Mouse (Mus musculus) embryonic stem cell, embryonic (primary cell): ENCODE data around the gene F2rl1.

Source experiments
- CTCF ChIA-PET, 4 experiments: fragments of 300-600 bp in 2 of 4; fragments of 350-600 bp in 2 of 4; sonication (Branson Sonifier 250); formaldehyde crosslinking; loops; one replicate each; lab custom pipeline; 2022; ENCODE audit warnings: inconsistent platforms in 2 of 4; lab: Charles Lee
- POLR2A ChIA-PET, 4 experiments: fragments of 300-600 bp in 2 of 4; fragments of 350-600 bp in 2 of 4; sonication (Branson Sonifier 250); formaldehyde crosslinking; loops; one replicate each; lab custom pipeline; 2022; ENCODE audit warnings: antibody characterized with exemption in 4 of 4, inconsistent platforms in 1 of 4; lab: Charles Lee

F2rl1 gene

DNA sequence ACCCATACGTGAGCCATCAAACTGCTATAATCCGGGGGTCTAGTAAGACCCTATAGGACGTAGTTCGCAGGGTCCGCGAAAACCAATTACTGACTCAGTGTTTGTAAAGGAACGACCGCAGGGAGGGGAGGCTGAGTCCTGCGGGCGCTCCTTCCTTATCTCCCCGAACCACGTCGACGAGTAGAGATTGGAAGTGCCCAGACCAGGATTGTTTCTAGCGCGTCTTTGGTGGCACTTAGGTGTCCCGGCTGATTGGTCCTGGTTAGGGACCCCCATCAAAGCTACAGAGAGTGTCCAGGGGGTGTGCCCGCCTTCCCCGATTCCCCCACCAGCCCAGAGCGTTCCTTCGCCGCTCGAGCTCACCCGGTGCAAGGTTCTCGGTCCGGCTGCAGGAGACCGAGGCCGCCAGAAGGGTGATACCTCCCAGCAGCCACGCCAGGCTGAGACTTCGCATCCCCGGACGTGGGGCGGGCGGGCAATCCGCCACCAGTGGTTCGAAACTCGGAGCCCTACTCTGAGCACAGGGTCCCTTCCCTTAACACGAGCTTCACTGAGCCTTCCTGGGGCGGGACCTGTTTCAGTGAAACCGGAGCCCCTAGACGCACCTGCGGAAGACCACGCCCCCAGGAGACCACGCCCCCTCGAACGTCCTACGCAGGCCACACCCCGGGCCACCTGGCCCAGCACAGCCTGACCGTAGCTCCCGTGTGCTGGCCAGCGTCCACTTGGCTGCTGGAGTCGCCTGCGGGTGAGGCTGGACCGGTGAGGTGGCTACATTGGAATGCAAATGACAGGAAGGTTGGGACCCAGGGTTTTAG lies at the start of gene F2rl1:
F2rl1 (minus strand) TSS at position 554 of the 818 bp plus-strand sequence.
- CTCF ChIA-PET, result interaction anchor here (0.6 to 1.0 kb wide), 6 partner anchors 10 to 55 kb away, joined by 3 to 14 read pairs (median 4); no protein-coding TSS in a partner anchor
- POLR2A ChIA-PET, result interaction anchor here (0.5 to 6.5 kb wide), 23 partner anchors 9 to 1000 kb away, joined by 3 to 100 read pairs (median 5); partner anchors contain the start of gene F2r (in 2 of the 4)

DNA sequence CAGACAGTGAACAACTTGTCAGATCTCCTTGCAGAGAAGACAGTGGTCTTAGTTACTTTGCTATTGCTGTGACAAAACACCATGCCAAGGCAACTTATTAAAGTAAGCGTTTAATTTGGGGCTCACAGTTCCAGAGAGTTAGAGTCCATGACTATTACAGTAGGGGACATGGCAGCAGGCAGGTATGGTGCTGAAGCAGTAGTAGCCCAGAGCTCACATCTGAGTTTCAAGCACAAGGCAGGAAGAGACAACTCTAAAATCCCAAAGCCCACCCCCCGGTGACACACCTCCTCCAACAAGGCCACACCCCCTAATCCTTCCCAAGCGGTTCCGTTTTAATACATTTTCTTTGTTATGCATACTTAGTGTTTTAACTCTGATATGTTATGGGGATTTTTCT lies 45.9 kb upstream of the F2rl1 start:
- ChIA-PET CTCF (no interaction called here), POLR2A (no interaction called here)

DNA sequence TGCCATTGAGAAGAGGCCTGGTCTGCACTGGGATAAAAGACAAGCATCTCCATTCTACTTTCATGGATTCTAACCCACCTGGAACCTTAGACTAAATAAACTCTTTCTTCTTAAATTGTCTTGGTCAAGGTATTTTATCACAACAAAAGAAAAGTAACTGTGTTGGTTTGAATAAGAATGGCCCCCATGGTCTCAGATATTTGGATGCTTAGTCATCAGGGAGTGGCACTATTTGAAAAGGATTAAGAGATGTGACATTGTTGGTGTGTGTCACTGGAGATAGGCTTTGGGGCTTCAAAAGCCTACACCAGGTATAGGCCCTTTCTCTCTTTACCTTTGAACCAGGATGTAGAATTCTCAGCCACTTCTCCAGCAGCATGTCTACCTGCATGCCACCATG lies 44.3 kb upstream of the F2rl1 start:
- ChIA-PET CTCF (no interaction called here), POLR2A (no interaction called here)

- POLR2A ChIA-PET, result interaction anchor here in 1 of 4 experiments (0.7 kb wide), 2 partner anchors 33 to 42 kb away, joined by 3 read pairs; no protein-coding TSS in a partner anchor
- CTCF ChIA-PET, result interaction anchor here in 1 of 4 experiments (0.6 kb wide), 1 partner anchor 924 kb away, joined by 3 read pairs; no protein-coding TSS in a partner anchor
These were observed 43.3 kb upstream of the F2rl1 start for GRCm38 (mm10) chr13:95568336-95568735.

DNA sequence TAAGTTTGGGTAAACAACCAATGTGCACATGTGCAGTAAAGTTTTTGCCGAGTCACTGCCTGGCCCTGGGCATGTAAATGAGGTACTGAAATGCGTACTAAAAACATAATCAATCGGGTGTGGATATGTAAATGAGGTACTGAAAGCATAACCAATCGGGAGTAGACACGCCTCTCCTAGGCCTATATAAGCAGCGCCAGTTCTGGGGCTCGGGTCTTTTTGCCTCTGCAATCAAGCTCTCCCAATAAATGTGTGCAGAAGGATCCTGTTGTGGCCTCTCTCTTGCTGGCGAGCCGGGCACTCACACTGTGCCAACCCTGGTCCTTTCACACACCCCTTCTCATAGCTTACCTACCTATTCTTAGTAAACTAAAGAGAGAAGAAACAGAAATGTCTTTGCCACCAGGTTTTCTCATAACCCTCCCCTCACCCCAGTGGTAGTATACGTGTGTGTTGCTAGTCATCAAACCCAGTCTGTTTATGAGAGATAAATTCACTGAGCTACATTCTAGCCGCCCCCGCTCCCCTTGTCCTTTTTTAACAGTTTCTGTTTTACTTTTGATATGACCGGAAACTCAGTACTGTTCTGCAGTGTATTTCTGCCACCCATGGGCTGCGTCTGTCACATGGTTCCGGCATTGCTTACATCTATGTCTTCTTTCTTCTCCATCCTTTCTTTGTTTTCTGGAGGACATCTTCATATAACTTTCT lies 42.0 kb upstream of the F2rl1 start:
- POLR2A ChIA-PET, result interaction anchor here in 2 of 4 experiments (0.6 to 0.9 kb wide), 2 partner anchors 39 to 182 kb away, joined by 3 read pairs; no protein-coding TSS in a partner anchor
- CTCF ChIA-PET, result interaction anchor here in 2 of 4 experiments (0.5 to 5.0 kb wide), 2 partner anchors 154 to 254 kb away, joined by 5 to 38 read pairs; no protein-coding TSS in a partner anchor

DNA sequence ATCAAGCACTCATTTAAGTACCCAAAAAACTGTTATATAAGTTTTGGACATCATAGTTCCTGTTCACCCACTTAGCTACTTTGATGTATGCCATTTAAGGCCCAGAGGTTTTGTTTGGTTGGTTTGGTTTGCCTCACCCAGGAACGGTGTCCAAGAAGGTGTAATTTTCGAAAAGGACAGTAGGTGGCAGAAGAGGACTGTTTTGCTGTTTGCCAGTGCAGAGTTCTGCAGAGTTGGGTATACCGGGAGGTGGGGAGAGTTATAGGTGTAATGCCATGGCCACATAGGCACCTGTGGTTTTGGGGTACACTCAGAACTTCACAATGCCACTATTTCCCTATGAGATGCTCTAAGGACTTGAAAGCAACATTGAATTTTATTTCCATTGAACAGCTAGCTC lies 38.7 kb upstream of the F2rl1 start:
- ChIA-PET POLR2A (interaction anchor here in 2 of 4 experiments (1.2 to 3.4 kb wide), 3 partner anchors 36 to 156 kb away, joined by 3 to 11 read pairs (median 4); partner anchors contain the start of gene F2r (in 1 of the 2)), CTCF (interaction anchor here (0.6 to 5.0 kb wide), 8 partner anchors 28 to 434 kb away, joined by 3 to 38 read pairs (median 6); no protein-coding TSS in a partner anchor)

- POLR2A ChIA-PET, result interaction anchor here in 2 of 4 experiments (1.2 to 3.4 kb wide), 3 partner anchors 37 to 157 kb away, joined by 3 to 11 read pairs (median 4); partner anchors contain the start of gene F2r (in 1 of the 2)
- CTCF ChIA-PET, result interaction anchor here (0.6 to 5.0 kb wide), 10 partner anchors 14 to 435 kb away, joined by 3 to 38 read pairs (median 6); no protein-coding TSS in a partner anchor
These were observed 38.1 kb upstream of the F2rl1 start for GRCm38 (mm10) chr13:95563066-95563610.

DNA sequence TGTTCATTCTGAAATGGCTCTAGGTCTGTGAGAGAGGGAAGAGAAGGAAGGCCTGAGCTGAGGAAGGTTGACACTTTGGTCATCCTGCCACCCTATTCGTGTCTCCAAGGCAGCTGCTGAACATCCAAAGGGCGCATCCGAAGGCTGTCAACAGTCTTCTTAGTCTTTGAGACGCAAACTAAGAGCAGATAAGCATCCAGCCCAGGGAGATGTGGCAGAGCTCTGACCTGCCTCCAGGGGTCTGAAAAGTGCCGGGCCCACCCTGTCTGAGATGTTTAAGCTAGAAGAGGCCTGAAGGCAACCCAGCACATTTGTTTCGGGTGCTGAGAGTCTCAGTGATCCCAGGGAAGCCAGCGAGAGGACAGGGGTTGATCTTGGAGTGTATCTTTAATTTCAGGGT lies 32.3 kb upstream of the F2rl1 start:
- CTCF ChIA-PET, result interaction anchor here in 2 of 4 experiments (0.6 to 1.0 kb wide), 3 partner anchors 32 to 162 kb away, joined by 3 to 4 read pairs (median 4); no protein-coding TSS in a partner anchor
- POLR2A ChIA-PET, result interaction anchor here in 3 of 4 experiments (0.7 to 3.4 kb wide), 11 partner anchors 9 to 163 kb away, joined by 3 to 16 read pairs (median 3); partner anchors contain the start of genes F2r (in 1 of the 3) and F2rl1 (in 1 of the 3)

DNA sequence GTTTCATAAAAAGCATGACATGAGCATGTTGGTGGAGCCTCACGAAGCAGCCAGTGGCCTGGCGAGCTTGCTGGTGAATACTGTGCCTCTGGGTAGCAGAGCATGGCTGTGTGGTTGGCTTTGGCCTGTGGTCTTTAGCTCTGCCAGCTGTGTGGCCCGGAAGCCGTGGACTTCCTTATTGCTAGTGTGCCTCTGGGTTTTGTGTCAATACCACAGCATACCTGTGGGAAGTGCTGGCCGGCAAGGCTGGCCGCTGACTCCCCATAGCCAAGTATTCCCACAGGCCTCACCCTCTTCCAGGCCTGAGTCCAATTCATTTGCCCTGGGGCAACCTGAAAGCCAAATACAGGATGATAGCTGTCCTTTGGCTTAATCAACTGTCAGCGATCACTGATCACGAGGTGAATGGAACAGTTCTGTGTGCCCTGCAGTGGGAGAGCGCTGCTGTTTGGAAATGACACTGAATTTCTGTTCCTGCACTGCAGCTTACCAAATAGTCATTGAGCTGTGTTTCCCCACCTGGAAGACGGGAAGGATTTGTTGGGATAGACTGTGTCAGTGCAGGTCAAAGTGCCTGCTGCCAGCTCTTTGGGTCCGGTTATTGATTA lies 29.0 kb upstream of the F2rl1 start:
- POLR2A ChIA-PET, result interaction anchor here in 3 of 4 experiments (0.8 to 1.1 kb wide), 5 partner anchors 8 to 227 kb away, joined by 3 to 4 read pairs (median 3); partner anchors contain the start of gene Aggf1 (in 1 of the 3)
- CTCF ChIA-PET, result interaction anchor here in 1 of 4 experiments (1.3 kb wide), 2 partner anchors 18 to 166 kb away, joined by 3 to 4 read pairs; no protein-coding TSS in a partner anchor

GRCm38 (mm10) chr13:95550636-95551370 lies 25.8 kb upstream of the F2rl1 start:
- ChIA-PET POLR2A (interaction anchor here in 1 of 4 experiments (0.9 to 1.1 kb wide), 2 partner anchors 15 to 201 kb away, joined by 3 to 7 read pairs; no protein-coding TSS in a partner anchor), CTCF (interaction anchor here in 3 of 4 experiments (0.7 kb wide), 5 partner anchors 41 to 1483 kb away, joined by 5 to 8 read pairs (median 6); no protein-coding TSS in a partner anchor)

DNA sequence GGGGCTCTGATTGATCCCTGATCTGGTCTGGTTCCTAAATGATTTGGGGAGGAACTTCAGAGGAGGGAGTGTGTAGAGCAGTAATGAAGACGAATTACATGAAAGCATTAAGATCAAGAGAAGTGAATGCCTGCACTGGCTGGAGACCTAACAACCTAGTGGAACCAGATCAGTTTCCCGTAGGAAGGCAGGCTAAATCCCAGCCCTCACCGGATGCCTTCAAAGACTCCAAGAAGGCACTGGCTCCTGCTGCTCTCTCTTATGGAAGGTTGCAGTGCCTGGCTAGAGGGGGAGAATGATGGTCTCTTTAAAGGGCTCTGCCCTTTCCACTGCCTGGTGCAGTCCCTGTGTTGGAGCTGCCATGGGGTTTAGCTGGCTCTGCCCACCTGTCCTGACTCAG lies 24.4 kb upstream of the F2rl1 start:
- CTCF ChIA-PET, result interaction anchor here in 1 of 4 experiments (0.5 kb wide), 1 partner anchor 148 kb away, joined by 8 read pairs; no protein-coding TSS in a partner anchor
- POLR2A ChIA-PET, result interaction anchor here in 2 of 4 experiments (0.6 to 5.8 kb wide), 3 partner anchors 14 to 1454 kb away, joined by 3 to 48 read pairs (median 35); no protein-coding TSS in a partner anchor

DNA sequence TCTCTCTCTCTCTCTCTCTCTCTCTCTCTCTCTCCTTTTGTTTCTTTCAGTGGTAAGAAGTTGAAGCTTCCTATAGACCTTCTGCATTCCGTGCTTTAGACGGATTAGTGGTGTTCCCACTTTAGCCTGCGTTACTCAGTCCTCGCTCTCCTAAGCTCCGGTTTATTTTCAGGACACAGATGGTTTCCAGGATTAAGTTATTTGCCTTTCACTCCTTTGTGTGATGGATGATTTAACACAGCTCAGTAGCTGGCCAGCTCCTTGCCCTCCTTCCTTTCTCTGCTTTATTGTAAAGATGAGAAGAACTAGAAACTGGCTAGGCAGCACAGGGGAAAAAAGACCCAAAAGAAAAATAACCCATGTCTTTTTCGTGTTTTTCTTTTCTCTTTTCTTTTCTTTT lies 23.8 kb upstream of the F2rl1 start:
- ChIA-PET CTCF (interaction anchor here in 3 of 4 experiments (0.5 to 1.1 kb wide), 6 partner anchors 14 to 291 kb away, joined by 3 to 14 read pairs (median 4); no protein-coding TSS in a partner anchor), POLR2A (interaction anchor here in 2 of 4 experiments (0.6 to 5.8 kb wide), 6 partner anchors 8 to 1455 kb away, joined by 3 to 48 read pairs (median 4); no protein-coding TSS in a partner anchor)

GRCm38 (mm10) chr13:95548291-95548789 lies 23.3 kb upstream of the F2rl1 start:
- CTCF ChIA-PET, result interaction anchor here in 3 of 4 experiments (0.6 to 1.1 kb wide), 5 partner anchors 15 to 292 kb away, joined by 3 to 14 read pairs (median 4); no protein-coding TSS in a partner anchor
- POLR2A ChIA-PET, result interaction anchor here in 3 of 4 experiments (0.7 to 5.8 kb wide), 7 partner anchors 9 to 1119 kb away, joined by 3 to 48 read pairs (median 4); no protein-coding TSS in a partner anchor

DNA sequence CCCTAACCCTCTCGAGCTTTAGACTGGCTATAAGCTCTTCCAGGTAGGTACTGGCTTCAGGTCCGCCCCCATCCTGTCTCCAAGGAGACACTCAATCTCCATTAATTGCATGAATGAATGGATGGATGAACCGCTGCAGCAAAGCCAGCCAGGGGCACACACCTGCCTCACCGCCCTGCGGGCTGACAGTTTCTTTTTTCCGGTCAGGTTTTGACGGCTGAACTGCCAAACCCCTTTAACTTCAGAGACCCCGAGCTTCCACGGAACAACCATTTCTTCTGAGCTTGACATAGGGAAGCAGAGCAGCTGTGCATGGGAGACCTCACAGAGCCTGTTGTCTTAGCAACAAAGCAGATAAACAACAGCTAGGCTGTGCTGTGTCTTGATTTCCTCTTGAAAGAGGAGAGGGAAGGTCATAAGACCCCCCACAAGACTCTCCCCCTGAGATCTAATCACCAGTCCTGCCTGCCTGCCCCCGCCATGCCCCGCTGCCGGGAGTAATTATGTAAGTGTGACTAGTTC lies 22.1 kb upstream of the F2rl1 start:
- ChIA-PET POLR2A (interaction anchor here in 3 of 4 experiments (0.7 to 5.8 kb wide), 11 partner anchors 9 to 71 kb away, joined by 3 to 48 read pairs (median 5); partner anchors contain the start of genes F2rl1 (in 3 of the 3) and F2r (in 1 of the 3)), CTCF (interaction anchor here in 1 of 4 experiments (1.3 kb wide), 1 partner anchor 76 kb away, joined by 3 read pairs; no protein-coding TSS in a partner anchor)

GRCm38 (mm10) chr13:95546251-95546650 lies 21.2 kb upstream of the F2rl1 start:
- ChIA-PET CTCF (interaction anchor here in 1 of 4 experiments (1.3 kb wide), 1 partner anchor 75 kb away, joined by 3 read pairs; no protein-coding TSS in a partner anchor), POLR2A (interaction anchor here (0.7 to 5.8 kb wide), 13 partner anchors 8 to 72 kb away, joined by 3 to 48 read pairs (median 4); partner anchors contain the start of genes F2rl1 (in 3 of the 4) and F2r (in 1 of the 4))
